Mouse (Mus musculus) splenic B cell, adult 2 months (primary cell): ENCODE measurements around the gene Olfr1371.
"Not testable (repeated sequence)": the region's sequence is repeated elsewhere in the genome, so short reads cannot be mapped to it uniquely, and the experiment has no call there.

Source experiments
- DNase-seq: peaks from one replicate; pipeline ENCODE4 v3.0.0-alpha.2; 2011; ENCODE audit warnings: low read depth, low spot score
- H3K27me3 ChIP-seq: 2 replicates; pipeline ENCODE4 v1.6.1; 2012; ENCODE audit warnings: mild to moderate bottlenecking, low read length, moderate library complexity, mixed read lengths; ENCODE audit not compliant: control insufficient read depth, poor library complexity, insufficient read depth, severe bottlenecking
- H3K36me3 ChIP-seq: 2 replicates; pipeline ENCODE4 v1.6.1; 2012; ENCODE audit warnings: mild to moderate bottlenecking, low read length, moderate library complexity, mixed read lengths; ENCODE audit not compliant: control insufficient read depth, poor library complexity, insufficient read depth, severe bottlenecking

The Olfr1371 gene

DNA sequence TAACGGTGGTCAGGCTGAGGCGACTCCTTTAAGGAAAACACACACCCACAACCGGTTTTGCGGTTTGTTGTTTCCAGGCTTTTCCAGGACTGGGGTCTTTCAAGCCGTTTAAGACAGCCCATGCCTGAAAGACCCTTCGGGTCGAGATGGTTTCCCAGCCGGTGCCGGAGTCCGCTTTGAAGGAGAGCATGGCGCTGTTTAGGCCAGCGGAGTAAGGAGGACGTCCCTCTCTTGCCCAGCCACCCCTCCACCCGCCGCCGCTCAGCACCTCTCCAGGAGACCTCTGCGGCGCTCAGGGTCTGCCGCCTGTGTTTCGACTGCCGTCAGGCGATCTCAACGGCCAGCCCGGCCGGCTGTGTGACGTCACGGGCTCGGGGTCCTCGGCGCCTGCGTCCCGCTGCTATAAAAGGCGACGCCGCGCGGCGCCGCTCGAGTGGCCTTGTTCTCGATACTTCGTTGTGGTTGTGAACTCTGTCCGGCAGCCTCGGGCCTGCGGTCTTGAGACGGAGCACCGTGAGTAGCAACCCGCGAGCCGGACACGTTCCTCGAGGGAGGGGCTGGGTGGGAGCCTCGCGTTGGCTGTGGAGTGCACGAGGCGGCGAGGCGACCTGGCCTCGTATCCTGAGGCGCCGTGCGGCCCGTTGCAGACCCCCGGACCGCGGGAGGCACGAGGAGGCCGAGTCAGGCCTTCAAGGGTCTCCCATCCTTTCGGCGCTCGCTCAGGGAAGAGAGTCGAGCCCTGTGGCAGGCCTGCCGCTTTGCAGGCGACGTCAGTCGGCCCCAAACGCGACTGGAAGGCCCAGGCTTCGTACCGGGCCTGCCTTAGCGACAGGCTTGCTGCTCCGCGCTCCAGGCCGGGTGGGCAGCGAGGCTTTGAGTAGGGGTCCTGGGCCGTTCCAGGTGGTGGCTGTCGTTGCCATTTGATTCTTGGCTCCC is 18.1 kb upstream of the Olfr1371 start, which contains the start of gene Skp1a:
Gene Skp1a (plus strand): TSS at position 390 of the 936 bp plus-strand sequence.
- Histone ChIP-seq H3K27me3 (no peaks in the 10 kb centered on the region), H3K36me3 (no peaks in the 10 kb centered on the region)
- peak; percentile 96 for DNase-seq

GRCm38 (mm10) chr11:52230694-52231093 is 16.9 kb upstream of the Olfr1371 start:
- DNase-seq, result no peak
- no peaks in the 10 kb centered on the region for H3K27me3 ChIP-seq
- H3K36me3 ChIP-seq, result no peaks in the 10 kb centered on the region

DNA sequence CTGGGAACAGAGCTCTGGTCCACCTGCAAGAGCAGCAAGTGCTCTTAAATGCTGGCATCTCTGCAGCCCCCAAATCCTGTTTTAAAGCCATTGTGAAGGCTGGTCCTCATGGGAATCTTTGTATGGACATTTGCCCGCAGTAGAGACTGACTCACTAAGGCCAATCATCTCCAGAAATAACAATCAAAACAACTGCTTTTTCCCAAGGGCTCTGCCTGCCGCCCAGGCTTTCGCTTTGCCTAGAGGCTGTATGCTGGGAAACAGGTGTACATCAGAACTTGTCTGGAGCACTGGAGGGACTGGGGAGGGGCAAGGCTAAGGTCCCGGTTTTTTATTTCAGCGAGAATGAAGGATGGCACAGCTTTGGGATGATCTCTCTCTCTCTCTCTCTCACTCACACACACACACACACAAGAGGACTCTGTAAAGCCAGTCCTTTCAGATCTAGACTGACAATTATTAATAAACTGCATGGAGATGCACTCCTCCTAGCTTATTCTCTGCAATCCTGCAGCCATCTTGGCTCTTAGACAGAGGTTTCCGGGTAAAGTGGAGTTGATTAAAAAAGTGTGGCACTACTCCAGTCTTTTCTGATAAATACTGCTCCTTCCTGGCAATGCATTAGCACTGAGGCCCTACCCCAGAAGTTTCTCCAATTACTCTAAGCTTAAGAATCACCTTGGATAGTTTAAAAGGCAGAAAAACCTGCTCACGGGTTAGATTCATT is 15.1 kb upstream of the Olfr1371 start:
- Histone ChIP-seq H3K27me3 (no peaks in the 10 kb centered on the region), H3K36me3 (no peaks in the 10 kb centered on the region)
- no peak for DNase-seq

DNA sequence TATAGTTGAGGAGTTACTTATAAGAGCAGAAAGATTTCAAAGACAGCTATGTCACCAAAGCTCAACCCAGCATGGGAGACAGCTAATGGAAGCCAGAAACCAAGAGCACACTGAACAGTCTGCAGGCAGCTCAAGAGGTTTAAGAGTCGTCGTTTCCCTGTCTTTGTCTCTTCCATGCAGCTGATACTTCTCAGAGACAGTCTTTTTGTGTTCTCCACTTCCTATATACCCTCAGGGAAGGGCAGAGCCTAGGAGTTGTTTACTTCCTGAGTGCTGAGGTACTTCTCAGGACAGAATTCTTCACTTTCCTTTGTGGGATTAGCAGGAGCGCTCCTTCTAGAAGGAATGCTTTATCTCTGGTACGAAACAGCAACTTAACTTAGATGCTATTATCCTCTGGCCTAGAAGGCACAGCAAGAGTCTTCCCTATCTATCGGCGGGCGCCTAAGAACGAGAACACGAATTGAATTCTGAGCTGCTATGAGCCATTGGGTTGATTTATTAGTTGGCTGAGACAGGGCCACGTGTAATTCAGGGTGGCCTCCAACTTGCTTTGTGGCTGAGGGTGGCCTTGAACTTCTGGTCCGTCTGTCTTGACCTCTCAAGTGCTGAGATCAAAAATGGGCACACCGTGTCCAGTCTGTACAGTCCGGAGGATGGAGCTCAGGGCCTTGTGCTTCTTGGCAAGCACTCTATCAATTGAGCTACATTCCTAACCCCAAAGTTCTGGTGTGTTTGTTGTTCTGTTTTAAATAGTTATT is 13.9 kb upstream of the Olfr1371 start:
- Histone ChIP-seq H3K27me3 (no peaks in the 10 kb centered on the region), H3K36me3 (no peaks in the 10 kb centered on the region)
- DNase-seq, result no peak

DNA sequence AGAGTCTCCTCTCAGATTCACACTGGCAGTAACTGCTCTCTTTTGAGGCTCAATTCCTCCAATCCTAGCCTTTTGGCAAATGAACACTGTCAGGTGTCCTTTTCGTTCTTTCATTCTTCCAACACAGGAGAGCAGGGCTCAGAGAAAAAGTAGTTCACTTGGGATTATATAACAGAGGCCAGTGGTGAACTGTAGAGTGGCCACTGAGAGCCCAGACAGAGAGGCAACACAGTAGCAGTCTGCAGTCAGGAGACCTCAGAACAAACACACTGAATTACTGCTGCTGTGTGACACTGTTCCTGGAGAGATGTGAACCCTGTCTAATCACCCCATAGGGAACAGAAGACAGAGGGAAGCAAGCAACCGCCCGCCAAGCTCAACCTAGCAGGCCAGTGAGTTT is 13.3 kb upstream of the Olfr1371 start:
- no peaks in the 10 kb centered on the region for H3K27me3 ChIP-seq
- DNase-seq, result no peak

DNA sequence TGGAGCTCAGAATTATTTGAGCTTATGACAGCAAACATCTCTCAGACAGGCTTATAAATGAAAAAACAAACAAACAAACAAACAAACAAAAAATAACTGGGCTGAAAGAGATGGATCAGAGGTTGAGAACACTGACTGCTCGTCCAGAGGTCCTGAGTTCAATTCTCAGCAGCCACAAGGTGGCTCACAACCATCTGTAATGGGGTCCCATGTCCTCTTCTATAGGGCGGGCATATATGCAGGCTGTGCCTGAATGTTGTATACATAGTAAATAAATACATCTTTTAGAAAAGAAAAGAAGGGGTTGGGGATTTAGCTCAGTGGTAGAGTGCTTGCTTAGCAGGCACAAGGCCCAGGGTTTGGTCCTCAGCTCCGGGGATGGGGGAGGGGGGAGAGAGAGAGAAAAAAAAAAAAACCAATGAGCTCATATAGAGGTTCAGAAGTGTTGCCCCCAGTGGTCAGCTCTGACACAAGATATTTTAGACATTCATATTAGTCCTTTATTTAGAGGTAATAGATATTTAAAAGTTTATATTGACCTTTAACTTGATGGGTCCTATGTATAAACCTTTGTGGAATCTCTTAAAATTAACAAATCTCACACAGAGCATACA is 12.3 kb upstream of the Olfr1371 start:
- DNase-seq, result no peak
- Histone ChIP-seq H3K36me3 (no peaks in the 10 kb centered on the region), H3K27me3 (no peaks in the 10 kb centered on the region)

More for the DNA sequence above, 13.3 kb upstream of the Olfr1371 start:
- H3K36me3 ChIP-seq, result no peaks in the 10 kb centered on the region

GRCm38 (mm10) chr11:52223968-52224682 is 10.3 kb upstream of the Olfr1371 start:
- H3K36me3 ChIP-seq, result no peaks in the 10 kb centered on the region
- H3K27me3 ChIP-seq, result no peaks in the 10 kb centered on the region
- DNase-seq, result peak; percentile 87

GRCm38 (mm10) chr11:52222891-52223290 is 9.1 kb upstream of the Olfr1371 start:
- peak; percentile 71 for DNase-seq
- Histone ChIP-seq H3K36me3 (no peaks in the 10 kb centered on the region), H3K27me3 (no peaks in the 10 kb centered on the region)

DNA sequence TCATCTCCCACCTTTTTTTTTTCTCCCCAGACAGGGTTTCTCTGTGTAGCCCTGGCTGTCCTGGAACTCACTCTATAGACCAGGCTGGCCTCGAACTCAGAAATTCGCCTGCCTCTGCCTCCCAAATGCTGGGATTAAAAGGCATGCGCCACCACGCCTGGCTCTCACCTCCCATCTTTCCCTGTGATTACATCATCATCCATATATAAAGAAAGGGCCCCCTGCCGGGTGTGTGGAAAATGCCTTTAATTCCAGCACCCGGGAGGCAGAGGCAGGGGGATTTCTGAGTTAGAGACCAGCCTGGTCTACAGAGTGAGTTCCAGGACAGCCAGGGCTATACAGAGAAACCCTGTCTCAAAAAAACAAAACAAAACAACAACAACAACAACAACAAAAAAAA is 8.1 kb upstream of the Olfr1371 start:
- H3K36me3 ChIP-seq, DNase-seq, H3K27me3 ChIP-seq: not testable (repeated sequence)

- no peaks in the 10 kb centered on the region for H3K27me3 ChIP-seq
- H3K36me3 ChIP-seq, result no peaks in the 10 kb centered on the region
- DNase-seq, result peak; percentile 80
These were observed 6.5 kb upstream of the Olfr1371 start for GRCm38 (mm10) chr11:52220282-52220681.

DNA sequence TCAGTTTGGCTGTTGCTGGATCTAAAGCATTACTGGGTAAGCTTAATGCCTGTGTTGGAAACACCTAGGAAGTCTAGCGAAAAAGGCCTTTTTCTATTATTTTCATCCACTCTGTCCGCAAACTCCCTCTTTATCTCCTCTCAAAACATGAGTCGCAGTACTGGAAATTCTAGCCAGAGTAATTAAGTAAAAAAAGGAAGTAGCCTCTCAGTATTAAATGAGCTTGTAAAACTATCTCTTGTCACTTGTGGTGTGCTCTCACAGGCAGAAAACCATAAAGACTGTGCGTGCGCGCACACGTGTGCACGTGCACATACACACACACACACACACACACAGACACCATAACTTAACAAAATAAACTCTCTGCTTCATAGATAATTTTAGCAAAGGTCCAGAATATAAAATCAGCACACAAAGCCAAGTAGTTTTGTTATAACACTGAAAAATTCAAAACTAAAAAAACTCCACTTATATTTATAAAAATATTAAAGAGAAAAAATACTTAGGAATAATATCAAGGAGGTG is 17.2 kb downstream of the Olfr1371 start:
- not testable (repeated sequence) for H3K36me3 ChIP-seq, DNase-seq, H3K27me3 ChIP-seq

DNA sequence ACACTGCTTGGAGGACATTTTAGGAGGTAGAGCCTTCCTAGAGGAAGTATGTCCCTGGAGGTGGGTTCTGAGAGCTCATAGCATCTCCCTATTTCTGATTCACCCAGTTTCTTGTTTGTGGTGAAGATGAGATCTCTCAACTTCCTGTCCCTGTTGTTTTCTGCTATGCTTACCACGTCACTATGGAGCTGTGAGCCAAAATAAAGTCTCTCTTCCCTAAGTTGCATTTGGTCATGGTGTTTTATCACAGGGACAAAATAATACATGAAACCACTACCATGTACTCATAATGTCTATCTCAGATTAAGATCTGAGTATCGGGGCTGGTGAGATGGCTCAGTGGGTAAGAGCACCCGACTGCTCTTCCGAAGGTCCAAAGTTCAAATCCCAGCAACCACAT is 33.1 kb downstream of the Olfr1371 start:
- H3K27me3 ChIP-seq, DNase-seq, H3K36me3 ChIP-seq: not testable (repeated sequence)

DNA sequence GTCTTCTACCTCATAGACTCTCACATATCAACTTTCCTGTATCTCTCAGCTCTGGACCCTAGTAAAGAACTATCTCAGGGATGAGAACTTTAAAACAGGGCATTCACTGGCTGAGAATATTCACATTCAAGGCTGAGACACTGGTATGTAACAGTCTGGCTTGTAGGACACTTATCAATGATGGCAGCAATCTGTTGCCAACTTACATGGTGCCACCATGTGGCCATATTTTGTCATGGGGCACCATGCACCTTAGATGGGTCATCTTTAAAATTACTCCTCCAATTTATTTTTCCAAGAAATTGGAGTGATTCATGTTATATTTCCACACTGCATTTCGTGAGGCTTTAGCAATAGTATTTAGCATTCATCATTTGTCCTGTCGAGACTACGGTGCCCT is 33.9 kb downstream of the Olfr1371 start:
- H3K36me3 ChIP-seq, H3K27me3 ChIP-seq: not testable (repeated sequence)
- peak; percentile 35 for DNase-seq

GRCm38 (mm10) chr11:52168461-52168860 is 45.3 kb downstream of the Olfr1371 start:
- DNase-seq, result no peak
- Histone ChIP-seq H3K27me3 (no peaks in the 10 kb centered on the region), H3K36me3 (no peaks in the 10 kb centered on the region)
